Mouse (Mus musculus) myocyte (in vitro differentiated cells): ENCODE data around the gene Aven.

Experiments used
- CEBPB ChIP-seq: IDR thresholded peaks from 2 replicates; pipeline ENCODE4 v1.6.1; 2011; ENCODE audit warnings: mild to moderate bottlenecking, moderate library complexity; ENCODE audit not compliant: poor library complexity, insufficient read depth, severe bottlenecking
- E2F4 ChIP-seq: IDR thresholded peaks from one replicate; pipeline ENCODE4 v1.6.1; 2011; ENCODE audit warnings: mild to moderate bottlenecking, control low read depth, moderate library complexity; ENCODE audit not compliant: insufficient read depth
- MAX ChIP-seq: IDR thresholded peaks from one replicate; pipeline ENCODE4 v1.6.1; 2011; ENCODE audit warnings: low read depth, mild to moderate bottlenecking, control low read depth
- MYOD1 ChIP-seq, 3 experiments: IDR thresholded peaks; one replicate each; pipeline ENCODE4 v1.6.1; 2011; ENCODE audit warnings: control low read depth in 2 of 3, low read depth in 2 of 3, mild to moderate bottlenecking in 2 of 3, moderate library complexity in 1 of 3; ENCODE audit not compliant: insufficient read length in 2 of 3, control insufficient read depth in 1 of 3
- MYOG ChIP-seq, 3 experiments: IDR thresholded peaks; one replicate each; pipeline ENCODE4 v1.6.1; 2011; ENCODE audit warnings: control low read depth in 2 of 3, low read depth in 2 of 3, mild to moderate bottlenecking in 2 of 3; ENCODE audit not compliant: insufficient read length in 2 of 3, control insufficient read depth in 1 of 3, insufficient read depth in 1 of 3
- POLR2A ChIP-seq: IDR thresholded peaks from one replicate; pipeline ENCODE4 v1.6.1; 2011; ENCODE audit warnings: low read depth, mild to moderate bottlenecking, control low read depth, moderate library complexity; ENCODE audit not compliant: insufficient read length
- POLR2AphosphoS2 ChIP-seq: IDR thresholded peaks from one replicate; pipeline ENCODE4 v1.6.1; 2011; ENCODE audit warnings: low read depth, control low read depth; ENCODE audit not compliant: insufficient read length
- TCF12 ChIP-seq: IDR thresholded peaks from one replicate; pipeline ENCODE4 v1.6.1; 2011; ENCODE audit warnings: mild to moderate bottlenecking, control low read depth; ENCODE audit not compliant: poor library complexity, insufficient read depth, severe bottlenecking
- TCF3 ChIP-seq: IDR thresholded peaks from one replicate; pipeline ENCODE4 v1.6.1; 2011; ENCODE audit warnings: low read depth, control low read depth; ENCODE audit not compliant: insufficient read length
- USF1 ChIP-seq: IDR thresholded peaks from one replicate; pipeline ENCODE4 v1.6.1; 2011; ENCODE audit warnings: low read depth, mild to moderate bottlenecking, control low read depth, moderate library complexity

- TF ChIP-seq MYOD1 (IDR thresholded peaks at IDR 0.05; ENCODE audit: control insufficient read depth in 1 of 3, insufficient read length in 2 of 3, low read depth in 2 of 3) = no peak
- no peak for TF ChIP-seq USF1
- TF ChIP-seq POLR2AphosphoS2 = no peak
- TF ChIP-seq POLR2A = no peak
- TF ChIP-seq MYOG (IDR thresholded peaks at IDR 0.05; ENCODE audit: control insufficient read depth in 1 of 3, insufficient read depth in 1 of 3, insufficient read length in 2 of 3, low read depth in 2 of 3) = no peak
- no peak for TF ChIP-seq E2F4
- no peak for TF ChIP-seq MAX
- no peak for TF ChIP-seq CEBPB
- no peak for TF ChIP-seq TCF12
- TF ChIP-seq TCF3 = no peak
Observed at GRCm38 (mm10) chr2:112656131-112656530, 163.4 kb downstream of the Aven start.
